Mouse (Mus musculus): ENCODE measurements at regions not wholly inside any gene's neighbourhood (a gene's known extent, or its start where the extent isn't known, plus 50 kb on each side); places are given as distances from the start of the nearest gene placed in this dataset.

DNA sequence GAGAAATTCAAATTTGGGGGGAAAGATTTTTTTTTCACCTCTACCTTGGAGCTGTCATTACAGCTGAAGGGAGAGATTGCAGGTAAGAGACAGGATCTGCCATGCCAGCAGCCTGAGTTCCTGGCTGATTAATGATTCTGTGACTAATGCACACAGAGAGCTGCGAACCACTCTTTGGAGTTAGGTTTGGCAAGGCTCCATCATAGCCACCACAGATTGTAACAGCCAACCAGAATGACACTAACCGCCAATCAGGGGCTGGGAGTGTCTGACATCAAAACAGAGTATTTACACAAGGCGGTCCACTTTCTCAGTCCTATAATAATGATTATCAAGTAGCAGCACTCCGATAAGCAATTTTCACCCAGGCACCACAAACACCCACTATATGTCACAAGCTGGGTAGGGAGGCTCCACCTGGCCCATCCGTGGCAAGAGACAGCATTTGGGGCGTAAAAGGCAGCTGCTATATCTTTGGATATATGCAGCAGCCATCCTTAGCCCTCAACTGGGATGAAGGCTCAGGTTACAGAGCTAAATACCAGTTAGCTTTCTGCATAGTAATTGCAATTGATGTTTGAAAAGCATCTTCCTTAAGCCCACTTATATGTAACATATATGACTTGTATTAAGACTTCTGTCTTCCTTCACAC, 61.7 kb upstream of the Ralgps2 start:
- H3K79me2 ChIP-seq (ENCODE audit: control insufficient read depth, insufficient read depth): no peaks in the 10 kb centered on the region
- no peak overlapping the region for H3K4me3 ChIP-seq (ENCODE audit: insufficient read depth, poor library complexity, severe bottlenecking)
- H3K36me3 ChIP-seq (ENCODE audit: control insufficient read depth, insufficient read depth): no peaks in the 10 kb centered on the region
- no peaks in the 10 kb centered on the region for H3K79me3 ChIP-seq (ENCODE audit: low read depth)
- H3ac ChIP-seq (ENCODE audit: control insufficient read depth, insufficient read length, low read depth): no peak overlapping the region
- peak; percentile 2 for TF ChIP-seq FOSL1 (IDR thresholded peaks at IDR 0.05; ENCODE audit: insufficient read depth, low read length, poor library complexity, severe bottlenecking)
- TF ChIP-seq MYOD1 (IDR thresholded peaks at IDR 0.05; ENCODE audit: control insufficient read depth, insufficient read length, low read depth): peak; percentile 20
- no peak for TF ChIP-seq CEBPB (IDR thresholded peaks at IDR 0.05; ENCODE audit: low read depth)
- no peaks in the 10 kb centered on the region for H3K27me3 ChIP-seq (ENCODE audit: control insufficient read depth, insufficient read depth, insufficient read length)

DNA sequence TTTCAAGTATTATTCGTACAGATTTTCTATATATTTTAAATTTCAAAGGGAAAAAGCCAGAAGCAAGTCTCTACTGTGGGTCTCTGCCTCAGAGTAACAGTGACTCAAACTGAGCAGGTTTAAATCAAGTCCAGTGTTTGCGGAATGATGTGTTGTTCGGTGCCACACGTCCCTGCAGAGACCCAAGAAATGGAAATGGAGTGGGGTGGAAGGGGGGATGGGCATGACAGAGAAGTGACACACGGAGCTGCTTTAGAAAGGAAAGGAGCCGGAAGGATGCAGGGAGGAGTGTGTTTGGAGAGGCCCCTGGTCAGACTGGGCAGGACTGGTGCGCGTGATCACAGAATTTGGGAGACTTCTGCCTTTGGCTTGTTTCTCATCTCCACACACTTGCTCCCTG, 60.5 kb upstream of the Ralgps2 start:
- Histone ChIP-seq H3K79me3 (ENCODE audit: low read depth) (no peaks in the 10 kb centered on the region), H3K27me3 (ENCODE audit: control insufficient read depth, insufficient read depth, insufficient read length) (no peaks in the 10 kb centered on the region), H3K36me3 (ENCODE audit: control insufficient read depth, insufficient read depth) (no peaks in the 10 kb centered on the region), H3K4me3 (ENCODE audit: insufficient read depth, poor library complexity, severe bottlenecking) (no peak overlapping the region), H3K79me2 (ENCODE audit: control insufficient read depth, insufficient read depth) (no peaks in the 10 kb centered on the region), H3ac (ENCODE audit: control insufficient read depth, insufficient read length, low read depth) (no peak overlapping the region)
- TF ChIP-seq MYOD1 (IDR thresholded peaks at IDR 0.05; ENCODE audit: control insufficient read depth, insufficient read length, low read depth): no peak
- TF ChIP-seq USF1 (IDR thresholded peaks at IDR 0.05; ENCODE audit: low read depth): no peak
- TF ChIP-seq MYOG (IDR thresholded peaks at IDR 0.05; ENCODE audit: control insufficient read depth, extremely low read depth, insufficient read length): no peak
- TF ChIP-seq FOSL1 (IDR thresholded peaks at IDR 0.05; ENCODE audit: insufficient read depth, low read length, poor library complexity, severe bottlenecking): no peak
- TF ChIP-seq MAX (IDR thresholded peaks at IDR 0.05): no peak
- no peak for TF ChIP-seq CTCF (IDR thresholded peaks at IDR 0.05; ENCODE audit: control insufficient read depth, insufficient read depth, insufficient read length)
- no peak for TF ChIP-seq CEBPB (IDR thresholded peaks at IDR 0.05; ENCODE audit: low read depth)

DNA sequence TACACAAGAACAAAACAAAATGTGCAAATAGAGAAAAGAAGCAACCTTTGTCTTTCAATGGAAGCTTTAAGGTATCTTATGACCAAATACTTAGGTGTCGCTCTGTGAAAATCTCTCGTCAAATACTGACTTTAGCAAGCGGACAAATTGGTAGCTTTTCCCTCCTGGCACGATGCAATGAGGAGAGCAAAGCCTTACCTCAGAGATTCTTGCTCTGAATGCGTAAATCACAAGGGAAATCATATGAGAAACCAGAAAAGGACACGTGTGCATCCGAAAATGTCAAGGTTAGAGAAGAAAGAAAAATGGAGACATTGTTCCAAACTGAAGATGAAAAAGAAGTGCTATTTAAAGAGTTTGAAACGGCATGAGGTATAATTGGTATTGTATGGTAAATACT, 59.8 kb upstream of the Ralgps2 start:
- no peak overlapping the region for H3K4me3 ChIP-seq (ENCODE audit: insufficient read depth, poor library complexity, severe bottlenecking)

DNA sequence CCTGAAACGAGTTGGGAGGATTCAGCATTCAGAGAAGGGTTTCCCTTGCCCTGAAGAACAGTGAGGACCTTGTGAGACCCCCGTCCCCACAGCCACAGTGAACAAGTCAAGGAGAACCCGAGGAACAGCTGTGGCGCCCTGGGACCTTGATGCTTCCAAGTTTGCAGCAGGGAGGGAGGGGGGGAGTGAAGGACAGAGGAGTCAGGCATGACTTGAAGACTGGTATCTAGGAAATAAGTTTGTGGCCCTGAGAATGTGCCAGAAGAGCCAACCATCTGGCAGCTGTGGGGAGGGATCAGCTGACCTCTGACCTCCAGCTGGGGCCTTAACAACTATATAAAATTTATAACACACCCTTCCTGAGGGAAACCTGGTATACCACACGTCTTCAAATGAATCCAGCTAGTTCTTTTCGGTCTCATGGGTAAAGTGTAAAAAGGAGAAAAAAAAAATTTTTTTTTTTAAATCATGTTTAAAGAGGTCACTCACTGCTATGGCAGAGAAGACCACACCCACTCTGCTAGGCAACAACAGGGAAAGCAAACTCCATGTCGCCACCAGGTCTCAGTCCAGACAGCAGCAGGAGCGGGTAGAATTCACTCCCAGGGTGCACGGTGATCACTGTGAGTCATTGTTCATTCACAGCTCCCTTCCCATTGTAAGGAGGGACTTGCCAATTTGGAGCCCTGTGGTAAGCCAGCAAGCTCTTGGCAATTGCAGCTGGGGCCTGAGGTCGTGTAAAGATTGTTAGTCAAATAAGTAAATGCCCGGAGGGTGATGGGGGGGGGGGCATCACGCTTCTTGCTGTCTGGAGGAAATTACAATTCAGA, 58.3 kb upstream of the Ralgps2 start:
- Histone ChIP-seq H3ac (ENCODE audit: control insufficient read depth, insufficient read length, low read depth) (no peak overlapping the region), H3K79me2 (ENCODE audit: control insufficient read depth, insufficient read depth) (no peaks in the 10 kb centered on the region), H3K79me3 (ENCODE audit: low read depth) (no peaks in the 10 kb centered on the region), H3K4me3 (ENCODE audit: insufficient read depth, poor library complexity, severe bottlenecking) (no peak overlapping the region), H3K36me3 (ENCODE audit: control insufficient read depth, insufficient read depth) (no peaks in the 10 kb centered on the region), H3K27me3 (ENCODE audit: control insufficient read depth, insufficient read depth, insufficient read length) (no peaks in the 10 kb centered on the region)
- TF ChIP-seq CEBPB (IDR thresholded peaks at IDR 0.05; ENCODE audit: low read depth) (no peak), MYOD1 (IDR thresholded peaks at IDR 0.05; ENCODE audit: control insufficient read depth, insufficient read length, low read depth) (peak; percentile 18), USF1 (IDR thresholded peaks at IDR 0.05; ENCODE audit: low read depth) (no peak), FOSL1 (IDR thresholded peaks at IDR 0.05; ENCODE audit: insufficient read depth, low read length, poor library complexity, severe bottlenecking) (peak; percentile 49)

More for the DNA sequence above, 59.8 kb upstream of the Ralgps2 start:
- no peak for TF ChIP-seq CTCF (IDR thresholded peaks at IDR 0.05; ENCODE audit: control insufficient read depth, insufficient read depth, insufficient read length)
- TF ChIP-seq CEBPB (IDR thresholded peaks at IDR 0.05; ENCODE audit: low read depth): no peak
- no peak for TF ChIP-seq MYOG (IDR thresholded peaks at IDR 0.05; ENCODE audit: control insufficient read depth, extremely low read depth, insufficient read length)
- no peak for TF ChIP-seq MAX (IDR thresholded peaks at IDR 0.05)
- TF ChIP-seq USF1 (IDR thresholded peaks at IDR 0.05; ENCODE audit: low read depth): no peak
- TF ChIP-seq FOSL1 (IDR thresholded peaks at IDR 0.05; ENCODE audit: insufficient read depth, low read length, poor library complexity, severe bottlenecking): no peak
- TF ChIP-seq MYOD1 (IDR thresholded peaks at IDR 0.05; ENCODE audit: control insufficient read depth, insufficient read length, low read depth): no peak
- H3ac ChIP-seq (ENCODE audit: control insufficient read depth, insufficient read length, low read depth): no peak overlapping the region
- no peaks in the 10 kb centered on the region for H3K27me3 ChIP-seq (ENCODE audit: control insufficient read depth, insufficient read depth, insufficient read length)
- H3K36me3 ChIP-seq (ENCODE audit: control insufficient read depth, insufficient read depth): no peaks in the 10 kb centered on the region
- no peaks in the 10 kb centered on the region for H3K79me3 ChIP-seq (ENCODE audit: low read depth)
- H3K79me2 ChIP-seq (ENCODE audit: control insufficient read depth, insufficient read depth): no peaks in the 10 kb centered on the region

DNA sequence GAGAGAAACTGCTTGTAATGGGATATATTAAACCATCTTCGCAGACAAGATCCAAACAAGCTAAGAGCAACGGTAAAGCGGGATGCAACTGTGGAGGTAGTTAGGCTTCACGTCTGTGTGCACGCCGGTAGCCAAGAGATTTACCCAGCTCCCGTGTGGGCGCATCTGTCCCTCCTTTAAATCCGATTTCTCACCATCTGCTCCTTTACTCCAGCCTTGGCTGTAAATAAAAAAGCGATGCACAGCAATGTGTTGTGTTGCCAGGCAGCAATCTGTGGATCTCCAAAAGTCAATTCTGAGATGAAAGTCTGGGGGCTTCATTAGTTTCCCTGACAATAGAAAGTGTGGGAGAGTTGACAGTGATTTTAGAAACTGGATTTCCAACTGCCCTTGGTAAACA, 57.6 kb upstream of the Ralgps2 start:
- Histone ChIP-seq H3K27me3 (ENCODE audit: control insufficient read depth, insufficient read depth, insufficient read length) (no peaks in the 10 kb centered on the region), H3K79me3 (ENCODE audit: low read depth) (no peaks in the 10 kb centered on the region), H3K4me3 (ENCODE audit: insufficient read depth, poor library complexity, severe bottlenecking) (no peak overlapping the region), H3ac (ENCODE audit: control insufficient read depth, insufficient read length, low read depth) (no peak overlapping the region), H3K79me2 (ENCODE audit: control insufficient read depth, insufficient read depth) (no peaks in the 10 kb centered on the region), H3K36me3 (ENCODE audit: control insufficient read depth, insufficient read depth) (no peaks in the 10 kb centered on the region)
- TF ChIP-seq FOSL1 (IDR thresholded peaks at IDR 0.05; ENCODE audit: insufficient read depth, low read length, poor library complexity, severe bottlenecking) (no peak), USF1 (IDR thresholded peaks at IDR 0.05; ENCODE audit: low read depth) (no peak), CEBPB (IDR thresholded peaks at IDR 0.05; ENCODE audit: low read depth) (no peak), CTCF (IDR thresholded peaks at IDR 0.05; ENCODE audit: control insufficient read depth, insufficient read depth, insufficient read length) (no peak), MAX (IDR thresholded peaks at IDR 0.05) (no peak), MYOD1 (IDR thresholded peaks at IDR 0.05; ENCODE audit: control insufficient read depth, insufficient read length, low read depth) (no peak)
